Mouse (Mus musculus): ENCODE results near the gene Trim46.

- TF ChIP-seq MYOG (IDR thresholded peaks at IDR 0.05; ENCODE audit: control insufficient read depth in 1 of 3, insufficient read depth in 1 of 3, insufficient read length in 2 of 3, low read depth in 2 of 3), result no peak
- TF ChIP-seq TCF12 (IDR thresholded peaks at IDR 0.05; ENCODE audit: insufficient read depth, poor library complexity, severe bottlenecking), result no peak
- no peak for TF ChIP-seq E2F4 (IDR thresholded peaks at IDR 0.05; ENCODE audit: insufficient read depth)
- TF ChIP-seq MAX (IDR thresholded peaks at IDR 0.05; ENCODE audit: low read depth), result no peak
- no peak for TF ChIP-seq REST (IDR thresholded peaks at IDR 0.05; ENCODE audit: insufficient read depth, insufficient read length)
- no peak for TF ChIP-seq USF1 (IDR thresholded peaks at IDR 0.05; ENCODE audit: low read depth)
- no peak for TF ChIP-seq POLR2A (IDR thresholded peaks at IDR 0.05; ENCODE audit: insufficient read length, low read depth)
- no peak for TF ChIP-seq POLR2AphosphoS2 (IDR thresholded peaks at IDR 0.05; ENCODE audit: insufficient read length, low read depth)
- TF ChIP-seq CEBPB (IDR thresholded peaks at IDR 0.05; ENCODE audit: insufficient read depth, poor library complexity, severe bottlenecking), result no peak
- no peak for TF ChIP-seq SRF (IDR thresholded peaks at IDR 0.05; ENCODE audit: control insufficient read depth, insufficient read length, low read depth)
- TF ChIP-seq MYOD1 (IDR thresholded peaks at IDR 0.05; ENCODE audit: control insufficient read depth in 1 of 3, insufficient read length in 2 of 3, low read depth in 2 of 3), result no peak
- TF ChIP-seq TCF3 (IDR thresholded peaks at IDR 0.05; ENCODE audit: insufficient read length, low read depth), result no peak
These were observed 25.7 kb upstream of the Trim46 start for GRCm38 (mm10) chr3:89271760-89272159.

All from myocyte (in vitro differentiated cells).